Mouse (Mus musculus) testis, adult 2 months (tissue): ENCODE measurements around the gene Pou3f1.

Experiments
- CTCF ChIP-seq: fragments of 200-500 bp; IDR thresholded peaks from 2 replicates; pipeline ENCODE4 v1.5.1; 2012; ENCODE audit warnings: low read depth, mild to moderate bottlenecking, inconsistent platforms, low read length, moderate library complexity; ENCODE audit not compliant: control insufficient read depth, insufficient read depth, insufficient replicate concordance
- POLR2A ChIP-seq: fragments of 200-500 bp; IDR thresholded peaks from 2 replicates; pipeline ENCODE4 v1.6.1; 2012; ENCODE audit warnings: low read depth, mild to moderate bottlenecking, inconsistent platforms, low read length, moderate library complexity; ENCODE audit not compliant: control insufficient read depth

DNA sequence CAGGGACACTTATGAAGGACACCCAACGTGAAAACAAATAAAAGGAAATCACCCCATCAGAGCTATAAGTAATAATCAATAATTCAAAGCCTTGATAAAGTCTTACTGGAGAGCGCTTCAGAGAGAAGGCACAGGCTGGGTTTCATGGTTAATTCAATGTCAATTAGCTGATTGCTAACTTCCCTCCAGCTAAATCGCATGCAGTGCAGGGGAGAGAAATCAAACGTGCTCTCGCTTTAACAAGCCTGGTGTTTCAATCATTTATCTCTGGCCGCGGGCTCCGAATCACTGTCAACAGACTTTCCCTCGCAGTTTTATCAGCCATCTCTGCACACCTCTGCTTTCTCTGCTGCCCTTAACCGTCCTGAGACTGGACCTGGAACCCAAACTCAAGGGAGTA, 23.8 kb upstream of the Pou3f1 start:
- TF ChIP-seq CTCF (no peak), POLR2A (no peak)
